Mouse (Mus musculus) forebrain, embryonic 16.5 days (tissue): ENCODE data around the gene Fermt3. TPM values are rescaled to one million over a fixed set of nuclear protein-coding genes. Genes with fewer than 3 reads are reported as not detected.

Experiments used
- ATAC-seq: fragments of 200-750 bp; cut with Nextera tagmentation; 2 replicates; pipeline ENCODE4 v1.8.0; 2017; ENCODE audit warnings: mild to moderate bottlenecking, moderate library complexity
- H3K27ac ChIP-seq: fragments of 300-500 bp; sonication (generic); 2 replicates; pipeline ENCODE4 v1.5.1; 2014; ENCODE audit warnings: low read length, control low read depth
- H3K27me3 ChIP-seq: fragments of 300-500 bp; sonication (generic); replicated peaks from 2 replicates; pipeline ENCODE4 v1.6.1; 2014; ENCODE audit warnings: low read length; ENCODE audit not compliant: control insufficient read depth, insufficient read depth
- H3K36me3 ChIP-seq: fragments of 300-500 bp; sonication (generic); 2 replicates; pipeline ENCODE4 v1.6.1; 2014; ENCODE audit not compliant: control insufficient read depth, insufficient read depth
- H3K4me1 ChIP-seq: fragments of 300-500 bp; sonication (generic); replicated peaks from 2 replicates; pipeline ENCODE4 v1.6.1; 2014; ENCODE audit warnings: low read length; ENCODE audit not compliant: control insufficient read depth, insufficient read depth
- H3K4me2 ChIP-seq: fragments of 300-500 bp; sonication (generic); 2 replicates; pipeline ENCODE4 v1.6.1; 2014; ENCODE audit warnings: mild to moderate bottlenecking, low read length, control low read depth
- H3K4me3 ChIP-seq: fragments of 300-500 bp; sonication (generic); replicated peaks from 2 replicates; pipeline ENCODE4 v1.5.1; 2014; ENCODE audit warnings: mild to moderate bottlenecking, low read length, control low read depth
- H3K9ac ChIP-seq: fragments of 300-500 bp; sonication (generic); replicated peaks from 2 replicates; pipeline ENCODE4 v1.6.1; 2014; ENCODE audit warnings: low read depth, low read length, control low read depth
- H3K9me3 ChIP-seq: fragments of 300-500 bp; sonication (generic); 2 replicates; pipeline ENCODE4 v1.6.1; 2016; ENCODE audit warnings: low read length; ENCODE audit not compliant: control insufficient read depth
- WGBS: fragments of 180-500 bp; shearing (Covaris S2); extraction: QIAGEN DNeasy Blood & Tissue Kit; methylation state at CpG from one replicate; pipeline ENCODE4 v1.1.7; 2014; 5-methylcytosine and 5-hydroxymethylcytosine counted together
- polyA plus RNA-seq: library from polyadenylated mRNA; unstranded; fragments of >200 nt; fragmentation: Nextera tagmentation; extraction: Ambion mirVana; gene quantifications from 2 replicates; pipeline ENCODE4 v1.2.1, GENCODE M21; 2015

Fermt3 gene
- polyA plus RNA-seq, 1 experiment from 2014 or later = 3.8 TPM

DNA sequence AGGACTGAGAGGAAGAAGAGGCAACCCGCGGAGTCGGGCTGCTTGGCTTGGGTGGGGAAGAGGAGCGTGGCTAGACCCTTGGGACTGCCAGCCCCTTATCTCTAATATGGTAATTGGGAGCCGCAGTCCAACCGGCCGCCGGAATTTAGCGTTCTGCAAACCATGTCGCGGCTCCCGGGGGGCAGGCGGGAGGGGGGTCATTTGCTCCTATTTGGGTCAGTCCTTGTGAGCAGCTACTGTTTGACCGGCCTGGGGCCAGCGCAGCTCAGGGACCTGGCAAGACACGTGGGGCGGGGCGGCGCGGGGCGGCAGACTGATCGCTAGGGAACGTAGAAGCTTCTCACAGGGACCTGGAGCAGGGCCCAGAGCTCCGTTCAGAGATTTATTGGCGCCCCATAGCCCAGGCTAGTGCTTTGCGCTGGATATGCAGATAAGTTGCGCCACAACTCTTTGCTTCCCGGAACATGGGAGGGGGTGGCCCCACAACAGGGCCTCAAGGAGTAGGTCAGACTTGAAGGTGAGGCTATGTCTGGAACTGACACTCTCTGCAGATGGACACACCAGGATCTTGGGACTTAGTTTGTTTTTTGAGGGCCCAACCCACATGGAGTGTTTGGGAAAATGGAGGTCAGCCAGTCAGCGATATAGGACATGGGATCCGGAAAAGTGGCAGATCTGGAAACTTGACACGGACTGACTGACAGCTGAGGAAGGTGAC, 67.1 kb downstream of the Fermt3 start:
- peak overlapping the region; percentile 76 for H3K9ac ChIP-seq
- WGBS = 3% methylated on average over 31 of the region's 31 CpGs
- H3K27me3 ChIP-seq = no peaks in the 10 kb centered on the region
- peak overlapping the region; percentile 95 for H3K27ac ChIP-seq
- H3K9me3 ChIP-seq = no peaks in the 10 kb centered on the region
- no peaks in the 10 kb centered on the region for H3K36me3 ChIP-seq
- peak overlapping the region; percentile 68 for H3K4me3 ChIP-seq
- peak overlapping the region; percentile 77 for H3K4me2 ChIP-seq
- peaks cover 17% of the 10 kb centered on the region for H3K4me1 ChIP-seq
- ATAC-seq = peak; percentile 39

GRCm38 (mm10) chr19:6951381-6951968, 67.8 kb downstream of the Fermt3 start:
- no peaks in the 10 kb centered on the region for H3K27me3 ChIP-seq
- under 1% methylated on average over 35 of the region's 35 CpGs for WGBS
- no peaks in the 10 kb centered on the region for H3K9me3 ChIP-seq
- H3K36me3 ChIP-seq = no peaks in the 10 kb centered on the region
- peak overlapping the region; percentile 76 for H3K9ac ChIP-seq
- H3K4me2 ChIP-seq = peak overlapping the region; percentile 77
- ATAC-seq = peak; percentile 90
- peaks cover 17% of the 10 kb centered on the region for H3K4me1 ChIP-seq
- peak overlapping the region; percentile 95 for H3K27ac ChIP-seq
- peak overlapping the region; percentile 68 for H3K4me3 ChIP-seq

DNA sequence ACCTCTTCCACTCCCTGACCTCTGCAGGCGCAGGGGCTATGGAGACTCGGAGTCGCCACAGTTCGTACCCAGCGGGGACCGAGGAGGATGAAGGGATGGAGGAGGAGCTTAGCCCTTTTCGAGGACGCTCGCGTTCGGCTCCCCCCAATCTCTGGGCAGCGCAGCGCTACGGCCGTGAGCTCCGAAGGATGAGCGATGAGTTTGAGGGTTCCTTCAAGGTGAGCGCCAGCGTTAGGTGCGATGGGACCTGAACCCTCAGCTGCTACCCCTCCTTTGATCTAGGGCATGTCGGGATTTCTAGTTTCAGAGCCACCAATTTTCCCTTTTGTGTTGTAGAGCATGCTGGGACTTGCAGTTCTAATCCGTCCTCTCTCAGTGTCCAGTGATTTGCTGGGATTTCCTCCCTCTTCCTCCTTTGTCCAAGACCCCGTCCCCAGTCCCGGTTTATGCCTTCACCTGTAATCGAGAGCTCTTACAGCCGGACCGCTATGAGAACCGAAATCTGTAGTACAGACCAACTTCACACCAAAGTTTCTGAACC, 68.6 kb downstream of the Fermt3 start:
- WGBS = under 1% methylated on average over 28 of the region's 28 CpGs
- Histone ChIP-seq H3K27ac (peak overlapping the region; percentile 95), H3K4me2 (peak overlapping the region; percentile 77), H3K36me3 (peaks cover 2% of the 10 kb centered on the region; the same call in 1 of the 2 replicates), H3K9ac (peak overlapping the region; percentile 76), H3K4me1 (peaks cover 17% of the 10 kb centered on the region), H3K4me3 (peak overlapping the region; percentile 68), H3K27me3 (no peaks in the 10 kb centered on the region), H3K9me3 (no peaks in the 10 kb centered on the region)
- ATAC-seq = peak; percentile 65

- Histone ChIP-seq H3K4me1 (peaks cover 17% of the 10 kb centered on the region), H3K27me3 (no peaks in the 10 kb centered on the region), H3K4me2 (peak overlapping the region; percentile 77), H3K9me3 (no peaks in the 10 kb centered on the region), H3K36me3 (peaks cover 2% of the 10 kb centered on the region; the same call in 1 of the 2 replicates), H3K27ac (no peak overlapping the region), H3K9ac (peak overlapping the region; percentile 76; the same call in 1 of the 2 replicates), H3K4me3 (peak overlapping the region; percentile 68)
- ATAC-seq = no peak
- WGBS = 51% methylated on average over 5 of the region's 5 CpGs
Observed at GRCm38 (mm10) chr19:6949951-6950350, 69.3 kb downstream of the Fermt3 start.

- H3K27me3 ChIP-seq = no peaks in the 10 kb centered on the region
- H3K4me2 ChIP-seq = no peak overlapping the region
- 85% methylated on average over 5 of the region's 5 CpGs for WGBS
- no peak overlapping the region for H3K4me3 ChIP-seq
- H3K4me1 ChIP-seq = peaks cover 17% of the 10 kb centered on the region
- ATAC-seq = no peak
- no peaks in the 10 kb centered on the region for H3K9me3 ChIP-seq
- peaks cover 2% of the 10 kb centered on the region; the same call in 1 of the 2 replicates for H3K36me3 ChIP-seq
- 0 out of 2 replicates have a peak overlapping the region, but pooled peaks have one; percentile 7 for H3K9ac ChIP-seq
- no peak overlapping the region for H3K27ac ChIP-seq
Observed at GRCm38 (mm10) chr19:6949532-6949931, 69.7 kb downstream of the Fermt3 start.

Other genes with a start within 250 kb of the Fermt3 start
- gene Rps6ka4, start 178.8 kb downstream of the Fermt3 start, polyA plus RNA-seq = 9.4 and 9.7 TPM in 2 replicates
- gene Ccdc88b, start 161.3 kb downstream of the Fermt3 start, polyA plus RNA-seq = 0.68 and 1.1 TPM in 2 replicates
- 104 and 116 TPM in 2 replicates for gene Trmt112, start 109.8 kb downstream of the Fermt3 start, polyA plus RNA-seq
- 244 and 272 TPM in 2 replicates for gene Prdx5, start 109.4 kb downstream of the Fermt3 start, polyA plus RNA-seq
- 16.1 and 18.8 TPM in 2 replicates for gene Esrra, start 97.7 kb downstream of the Fermt3 start, polyA plus RNA-seq
- 0.37 and 0.89 TPM in 2 replicates for gene Catsperz, start 94.1 kb downstream of the Fermt3 start, polyA plus RNA-seq
- gene Kcnk4, start 85.0 kb downstream of the Fermt3 start, polyA plus RNA-seq = 2.1 and 3.3 TPM in 2 replicates
- 87.9 and 88.4 TPM in 2 replicates for gene Bad, start 77.6 kb downstream of the Fermt3 start, polyA plus RNA-seq
- 46.3 and 52.5 TPM in 2 replicates for gene Gpr137, start 77.0 kb downstream of the Fermt3 start, polyA plus RNA-seq
- 132 and 140 TPM in 2 replicates for gene Ppp1r14b, start 44.5 kb downstream of the Fermt3 start, polyA plus RNA-seq
- 11.5 and 12.3 TPM in 2 replicates for gene Plcb3, start 43.0 kb downstream of the Fermt3 start, polyA plus RNA-seq
- gene Fkbp2, start 39.0 kb downstream of the Fermt3 start, polyA plus RNA-seq = 73.8 and 101 TPM in 2 replicates
- 42.5 and 44.6 TPM in 2 replicates for gene Vegfb, start 31.8 kb downstream of the Fermt3 start, polyA plus RNA-seq
- 18.3 and 23.3 TPM in 2 replicates for gene Dnajc4, start 26.9 kb downstream of the Fermt3 start, polyA plus RNA-seq
- gene Nudt22, start 23.4 kb downstream of the Fermt3 start, polyA plus RNA-seq = 15.5 and 16.0 TPM in 2 replicates
- gene Trpt1, start 23.3 kb downstream of the Fermt3 start, polyA plus RNA-seq = 12.5 and 17.9 TPM in 2 replicates
- gene Stip1, start 20.5 kb upstream of the Fermt3 start, polyA plus RNA-seq = 246 and 247 TPM in 2 replicates
- gene Macrod1, start 37.3 kb upstream of the Fermt3 start, polyA plus RNA-seq = 4.0 and 5.3 TPM in 2 replicates
- 13.8 and 16.1 TPM in 2 replicates for gene Flrt1, start 86.3 kb upstream of the Fermt3 start, polyA plus RNA-seq
- 223 and 235 TPM in 2 replicates for gene Otub1, start 186.8 kb upstream of the Fermt3 start, polyA plus RNA-seq
- 602 and 609 TPM in 2 replicates for gene Cox8a, start 198.1 kb upstream of the Fermt3 start, polyA plus RNA-seq
- gene Naa40, start 221.7 kb upstream of the Fermt3 start, polyA plus RNA-seq = 67.3 and 74.7 TPM in 2 replicates
- gene Rcor2, start 247.9 kb upstream of the Fermt3 start, polyA plus RNA-seq = 45.8 and 49.2 TPM in 2 replicates